Mouse (Mus musculus): ENCODE results near the gene Grtp1.

The Grtp1 gene

DNA sequence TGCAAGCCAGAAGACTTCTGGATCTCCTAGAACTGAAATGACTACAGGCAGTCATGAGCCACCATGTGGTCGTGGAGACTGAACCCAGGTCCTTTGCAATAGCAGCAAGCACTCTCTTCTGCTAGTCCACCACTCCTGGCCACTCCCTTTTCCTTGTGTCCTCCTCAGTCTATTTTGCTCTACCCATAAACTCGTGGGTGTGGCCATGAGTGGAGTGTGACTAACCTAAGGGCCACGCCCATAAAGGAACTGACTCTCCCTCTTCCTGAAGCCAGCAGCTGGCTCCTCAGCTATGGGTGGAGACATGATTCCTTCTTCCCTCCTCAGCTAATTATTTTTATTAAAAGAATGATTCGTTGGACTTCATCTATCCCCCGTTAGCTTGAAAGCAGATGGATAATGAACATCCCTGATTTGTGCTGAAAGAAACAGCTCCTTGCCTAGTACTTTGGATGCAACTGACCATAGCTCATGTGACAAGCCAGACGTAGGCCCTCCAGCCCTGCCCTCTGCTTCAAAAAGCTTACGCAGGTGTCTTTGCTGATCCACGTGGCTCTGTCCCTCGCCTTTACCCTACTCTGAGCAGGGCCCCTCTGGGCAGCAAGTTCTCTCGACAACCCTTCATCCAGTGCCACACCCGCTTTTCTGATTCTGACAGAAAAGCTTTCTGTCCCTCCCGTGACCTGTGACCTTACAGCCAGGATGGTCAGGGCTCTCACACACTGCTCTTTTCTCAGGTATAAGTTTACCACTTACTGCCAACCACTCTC is 4.1 kb upstream of the Grtp1 start:
- no peak for DNase-seq

DNA sequence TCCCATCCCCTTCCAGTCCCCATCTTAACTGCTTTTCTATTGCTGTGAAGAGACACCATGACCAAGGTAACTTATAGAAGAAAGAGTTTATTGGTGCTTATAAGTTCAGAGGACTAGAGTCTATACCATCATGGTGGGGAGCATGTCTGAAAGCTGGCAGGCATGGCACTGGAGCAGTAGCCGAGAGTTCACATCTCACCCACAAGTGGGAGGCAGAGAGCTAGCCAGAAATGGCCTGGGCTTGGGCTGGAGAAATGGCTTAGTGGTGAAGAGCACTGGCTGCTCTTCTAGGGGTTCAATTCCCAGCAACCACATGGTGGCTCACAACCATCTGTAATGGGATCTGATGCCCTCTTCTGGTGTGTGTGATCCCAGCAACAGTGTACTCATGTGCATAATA is 3.1 kb upstream of the Grtp1 start:
- no peak for DNase-seq

DNA sequence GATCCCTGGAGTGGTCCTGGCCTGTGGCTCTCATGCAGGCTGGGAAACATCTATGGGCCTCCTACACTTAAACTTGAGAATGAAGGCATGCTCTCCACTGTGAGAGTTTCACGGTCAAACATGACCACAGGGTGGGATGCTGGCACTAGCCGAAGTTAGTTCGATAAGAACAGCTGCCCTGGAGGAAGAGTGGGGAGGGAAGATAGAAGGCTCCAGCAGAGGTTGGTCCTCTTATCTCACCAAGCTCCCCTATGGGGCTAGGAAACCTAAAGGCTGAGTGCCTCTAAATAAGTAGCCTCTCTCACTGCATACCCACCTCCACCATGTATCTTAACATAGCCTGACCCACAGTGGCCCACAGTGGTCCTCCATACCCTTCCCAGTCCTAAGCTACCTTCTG is 2.4 kb upstream of the Grtp1 start:
- DNase-seq: no peak

DNA sequence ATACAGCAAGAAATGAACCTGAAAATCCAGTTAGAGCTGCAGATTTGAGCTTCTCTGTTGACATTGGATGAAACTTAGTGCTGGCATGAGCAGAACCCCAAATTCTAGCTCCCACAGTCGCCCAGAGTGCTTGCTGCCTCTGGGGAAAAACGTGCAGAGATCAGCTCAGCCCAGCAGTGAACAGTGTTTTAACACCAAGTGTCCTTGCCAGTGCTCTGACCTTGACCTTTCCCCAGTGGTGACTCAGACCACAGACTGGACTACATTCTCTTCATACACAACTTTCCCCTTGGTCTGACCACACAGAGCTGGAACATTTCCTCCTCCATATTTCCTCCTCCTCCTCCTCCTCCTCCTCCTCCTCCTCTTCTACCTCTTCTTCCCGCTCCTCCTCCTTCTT is 1.6 kb upstream of the Grtp1 start:
- no peak for DNase-seq

- DNase-seq: no peak
Observed at GRCm38 (mm10) chr8:13201013-13201334, 554 bp upstream of the Grtp1 start.

GRCm38 (mm10) chr8:13199385-13200061 is 897 bp downstream of the Grtp1 start:
- DNase-seq: no peak

DNA sequence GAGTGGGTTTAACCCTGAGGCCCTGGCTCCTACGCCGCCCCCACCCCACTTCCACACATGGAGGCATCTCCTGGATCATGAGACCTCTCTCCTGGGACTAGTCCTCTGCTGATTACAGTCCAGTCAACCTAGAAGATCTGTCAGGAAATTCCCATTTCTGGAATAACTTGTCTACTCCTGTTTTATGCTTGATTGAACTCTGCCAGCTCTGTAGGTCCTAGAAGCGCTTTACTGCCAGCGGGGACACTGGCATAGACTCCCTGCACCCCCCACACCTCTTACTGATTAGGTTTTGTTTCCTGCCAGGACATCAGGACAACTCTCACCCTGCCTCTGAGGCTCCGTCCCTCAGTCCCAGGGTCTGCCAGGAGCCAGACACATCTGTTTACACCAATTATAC is 2.9 kb downstream of the Grtp1 start:
- DNase-seq: no peak

GRCm38 (mm10) chr8:13194818-13195217 is 5.6 kb downstream of the Grtp1 start:
- no peak for DNase-seq

- no peak for DNase-seq
Observed at GRCm38 (mm10) chr8:13190235-13190634, 10.2 kb downstream of the Grtp1 start.

DNA sequence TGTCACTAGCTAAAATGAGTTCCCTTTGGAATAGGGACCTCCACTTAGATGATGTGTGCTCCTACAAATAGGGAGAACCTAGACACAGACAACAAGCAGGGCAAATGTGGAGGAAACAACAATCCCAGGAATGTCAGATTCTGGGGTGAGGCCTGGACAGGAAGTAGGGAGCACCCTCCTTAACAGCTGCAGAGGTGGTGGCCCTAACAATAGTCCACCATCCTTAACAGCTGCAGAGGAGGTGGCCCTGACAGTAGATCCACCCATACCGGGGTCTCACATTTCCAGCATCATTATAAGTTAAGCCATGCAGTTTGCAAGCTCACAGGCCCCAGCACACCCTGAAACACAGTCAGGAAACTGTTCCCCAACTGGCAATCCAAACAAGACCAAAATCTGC is 11.6 kb downstream of the Grtp1 start:
- DNase-seq: no peak

DNA sequence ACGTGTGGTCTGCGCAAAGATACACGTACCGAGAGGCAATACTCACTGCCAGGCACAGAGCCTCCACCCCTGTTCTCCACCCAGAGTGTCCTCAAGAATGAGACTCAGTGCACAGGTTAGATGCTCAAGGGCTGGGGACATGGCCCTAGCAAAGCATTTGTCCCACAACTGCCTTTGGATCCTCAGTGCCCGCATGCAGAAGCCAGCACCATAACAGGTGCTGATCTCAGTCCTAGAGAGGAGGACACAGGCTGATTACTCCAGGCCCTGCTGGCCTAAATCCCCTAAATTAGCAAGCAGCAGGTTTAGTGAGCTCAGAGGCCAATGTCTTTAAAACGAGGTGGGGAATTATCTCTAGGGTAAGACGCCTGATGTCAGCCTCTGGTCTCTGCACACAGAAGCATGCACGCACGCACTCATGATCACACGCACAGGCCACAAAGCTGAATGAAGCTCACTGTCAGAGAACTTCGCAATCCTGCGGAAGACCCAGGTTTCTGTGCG is 12.3 kb downstream of the Grtp1 start:
- no peak for DNase-seq

GRCm38 (mm10) chr8:13187638-13188037 is 12.8 kb downstream of the Grtp1 start:
- no peak for DNase-seq

GRCm38 (mm10) chr8:13187229-13187628 is 13.2 kb downstream of the Grtp1 start:
- DNase-seq: no peak

DNA sequence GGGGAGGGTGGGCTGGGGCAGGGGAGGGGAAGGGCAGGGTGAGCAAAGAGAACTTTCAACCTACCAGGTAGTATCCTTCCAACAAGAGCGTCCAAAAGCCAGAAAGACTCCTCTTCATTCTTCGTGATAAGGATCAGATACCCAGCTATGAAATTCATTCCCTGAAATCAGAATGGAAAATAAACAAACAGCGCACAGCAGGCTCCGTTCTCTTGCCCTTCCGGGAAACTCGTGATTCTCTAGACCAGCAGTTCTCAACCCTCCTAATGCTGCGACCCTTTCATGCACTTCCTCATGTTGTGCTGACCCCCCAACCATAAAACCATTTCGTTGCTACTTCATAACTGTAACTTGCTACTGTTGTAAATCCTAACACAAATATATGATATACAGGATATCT is 13.6 kb downstream of the Grtp1 start:
- DNase-seq: no peak

DNA sequence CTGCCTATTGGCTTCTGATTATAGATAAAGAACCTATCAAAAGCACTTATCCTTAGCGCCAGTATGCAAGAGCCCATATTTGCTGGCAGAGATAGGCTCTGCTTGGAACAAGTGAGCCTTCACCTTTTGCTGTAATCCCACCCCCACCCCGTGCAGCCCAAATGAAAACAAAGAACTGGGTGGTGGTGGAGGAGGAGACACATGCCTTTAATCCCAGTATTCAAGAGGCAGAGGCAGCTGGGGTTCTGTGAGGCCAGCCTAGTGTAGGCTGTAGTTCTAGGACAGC is 18.8 kb downstream of the Grtp1 start:
- DNase-seq: no peak

DNA sequence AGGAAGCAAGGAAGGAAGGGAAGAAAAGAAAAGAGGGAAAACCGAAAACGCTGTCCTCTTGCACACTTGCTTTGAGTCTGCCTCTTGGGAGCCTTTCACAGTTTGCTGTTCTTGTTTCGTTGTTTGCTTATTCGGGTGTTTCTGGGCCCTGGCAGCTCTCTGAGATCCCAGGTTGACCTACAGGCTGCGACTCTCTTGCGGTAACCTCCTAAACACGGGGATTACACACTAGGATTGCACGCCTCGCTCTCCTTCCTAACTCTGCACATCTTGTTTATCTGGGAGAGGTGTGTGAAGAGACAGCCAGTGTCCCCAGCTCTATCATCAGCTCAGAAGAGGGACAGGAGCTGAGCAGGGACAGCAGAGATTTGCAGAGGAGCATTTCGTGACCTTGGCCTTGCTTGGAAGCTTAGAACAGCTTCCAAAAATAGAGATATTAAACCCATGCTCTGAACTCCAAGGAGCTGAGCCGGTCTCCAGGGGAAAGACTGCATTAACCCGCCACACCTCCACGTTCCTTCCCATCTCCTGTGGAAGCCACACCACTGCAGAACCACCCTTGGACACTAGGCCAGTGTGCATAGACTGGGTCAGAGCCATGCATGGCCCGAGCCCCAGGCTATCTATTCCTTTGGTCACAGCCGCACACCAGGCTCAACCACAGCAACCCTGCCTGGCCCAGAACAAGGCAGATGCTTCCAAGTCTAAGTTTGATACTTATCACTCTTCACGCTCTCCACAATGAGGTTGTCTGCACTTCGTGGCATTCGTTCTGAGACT is 19.3 kb downstream of the Grtp1 start:
- no peak for DNase-seq

GRCm38 (mm10) chr8:13180408-13180807 is 20.0 kb downstream of the Grtp1 start:
- DNase-seq: no peak

- DNase-seq: no peak
Observed at GRCm38 (mm10) chr8:13179948-13180347, 20.5 kb downstream of the Grtp1 start.

- no peak for DNase-seq
Observed at GRCm38 (mm10) chr8:13179482-13179881, 20.9 kb downstream of the Grtp1 start.

- no peak for DNase-seq
Observed at GRCm38 (mm10) chr8:13178137-13178536, 22.3 kb downstream of the Grtp1 start.

DNA sequence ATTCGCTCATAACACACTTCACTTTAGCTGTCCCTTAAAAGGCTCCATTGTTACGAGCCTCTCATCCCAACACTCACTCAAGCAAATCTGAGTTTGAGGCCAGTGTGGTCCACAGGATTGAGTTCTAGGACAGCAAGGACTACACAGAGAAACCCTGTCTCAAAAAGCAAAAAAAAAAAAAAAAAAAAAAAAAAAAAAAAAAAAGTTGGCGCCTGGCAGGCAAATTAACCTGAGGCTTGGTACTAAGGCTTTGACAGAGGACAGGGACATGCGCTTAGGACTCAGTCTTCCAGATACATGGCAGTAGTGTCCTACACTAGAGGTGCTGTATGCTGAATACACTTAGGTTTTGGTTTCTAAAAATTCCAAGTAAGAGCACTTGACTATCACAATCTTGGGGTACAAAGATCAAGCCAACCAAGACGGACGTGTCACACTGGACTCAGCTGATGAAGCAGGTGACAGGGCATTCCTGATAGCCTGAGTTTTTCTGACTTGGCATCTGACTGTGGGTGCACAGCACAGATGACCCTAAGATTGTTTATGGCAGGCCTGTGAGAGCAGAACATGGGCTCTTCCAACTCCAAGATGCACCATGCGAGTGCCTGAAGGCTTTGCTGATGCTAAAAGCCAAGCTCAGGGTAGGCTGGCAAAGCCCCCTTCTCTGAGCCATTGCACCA is 23.1 kb downstream of the Grtp1 start:
- DNase-seq: no peak

DNA sequence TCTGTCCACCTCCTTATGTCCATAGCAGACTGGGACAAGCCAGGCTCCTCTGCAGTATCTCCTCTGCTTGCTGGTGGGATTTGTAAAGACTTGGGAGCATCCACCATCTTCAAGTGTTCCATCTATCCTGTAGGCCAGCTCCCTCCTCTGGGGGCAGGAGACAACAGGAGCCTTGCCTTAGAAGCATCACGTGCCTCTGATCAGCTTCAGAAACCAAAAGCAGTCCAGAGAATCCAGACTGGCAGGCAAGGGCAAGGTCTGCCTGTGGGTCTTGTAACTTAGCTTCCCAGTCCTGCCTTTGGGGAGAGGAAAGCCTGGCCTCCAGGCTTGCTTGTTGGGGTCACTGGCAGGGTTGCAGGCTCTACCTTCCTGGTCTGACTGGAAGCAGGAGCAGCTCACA is 24.8 kb downstream of the Grtp1 start:
- DNase-seq: no peak

GRCm38 (mm10) chr8:13174811-13175210 is 25.6 kb downstream of the Grtp1 start:
- DNase-seq: no peak

- no peak for DNase-seq
Observed at GRCm38 (mm10) chr8:13174305-13174704, 26.1 kb downstream of the Grtp1 start.

All from right cerebral cortex, adult 18-20 months (tissue).